Mouse (Mus musculus) cerebellum, adult 18-20 months (tissue): ENCODE measurements around the gene Uhrf2.
"Not testable (repeated sequence)": the region's sequence is repeated elsewhere in the genome, so short reads cannot be mapped to it uniquely, and the experiment has no call there.

Source experiments
- DNase-seq, 2 experiments: peaks; one replicate each; pipeline ENCODE4 v3.0.0; 2021

Uhrf2 gene

GRCm38 (mm10) chr19:30029894-30030635, at the start of gene Uhrf2:
Gene Uhrf2, plus strand, starts transcription at chr19:30030513.
- DNase-seq, result peak; percentile 93 to 96

GRCm38 (mm10) chr19:29984208-29985005, 45.9 kb upstream of the Uhrf2 start:
- DNase-seq, result no peak

GRCm38 (mm10) chr19:29986464-29987091, 43.7 kb upstream of the Uhrf2 start:
- DNase-seq, result no peak

GRCm38 (mm10) chr19:30000406-30001365, 29.6 kb upstream of the Uhrf2 start:
- DNase-seq, result no peak

GRCm38 (mm10) chr19:30001550-30001949, 28.8 kb upstream of the Uhrf2 start:
- no peak for DNase-seq

GRCm38 (mm10) chr19:30003621-30004020, 26.7 kb upstream of the Uhrf2 start, which contains the start of gene Trpd52l3:
Gene Trpd52l3, plus strand, starts transcription at chr19:30003790.
- no peak for DNase-seq

- no peak for DNase-seq
These were observed 23.9 kb upstream of the Uhrf2 start for GRCm38 (mm10) chr19:30006371-30006770.

GRCm38 (mm10) chr19:30010520-30011296, 19.6 kb upstream of the Uhrf2 start:
- no peak for DNase-seq

GRCm38 (mm10) chr19:30014331-30014730, 16.0 kb upstream of the Uhrf2 start:
- DNase-seq, result no peak

- no peak for DNase-seq
These were observed 14.2 kb upstream of the Uhrf2 start for GRCm38 (mm10) chr19:30016156-30016555.

- DNase-seq, result not testable (repeated sequence)
These were observed 6.9 kb upstream of the Uhrf2 start for GRCm38 (mm10) chr19:30023419-30023818.

GRCm38 (mm10) chr19:30029002-30029710, 1.2 kb upstream of the Uhrf2 start:
- DNase-seq, result no peak

GRCm38 (mm10) chr19:30030636-30031467, 539 bp downstream of the Uhrf2 start:
- DNase-seq, result peak; percentile 34 to 67

- no peak for DNase-seq
These were observed 1.2 kb downstream of the Uhrf2 start for GRCm38 (mm10) chr19:30031468-30031931.

- no peak for DNase-seq
These were observed 1.9 kb downstream of the Uhrf2 start for GRCm38 (mm10) chr19:30032206-30032605.

GRCm38 (mm10) chr19:30035361-30035760, 5.0 kb downstream of the Uhrf2 start:
- no peak for DNase-seq

GRCm38 (mm10) chr19:30043691-30044090, 13.4 kb downstream of the Uhrf2 start:
- no peak for DNase-seq

- DNase-seq, result no peak
These were observed 14.3 kb downstream of the Uhrf2 start for GRCm38 (mm10) chr19:30044630-30045029.

- DNase-seq, result no peak
These were observed 15.5 kb downstream of the Uhrf2 start for GRCm38 (mm10) chr19:30045857-30046256.

- no peak for DNase-seq
These were observed 20.3 kb downstream of the Uhrf2 start for GRCm38 (mm10) chr19:30050584-30050983.
